Mouse (Mus musculus) kidney, postnatal 0 days (tissue): ENCODE results near the gene Nutm1. TPM values are rescaled to one million over a fixed set of nuclear protein-coding genes. Genes with fewer than 3 reads are reported as not detected.

Experiments used
- ATAC-seq: fragments of 200-750 bp; cut with Nextera tagmentation; replicated peaks from 2 replicates; pipeline ENCODE4 v1.8.0; 2017; ENCODE audit warnings: low read depth, moderate number of reproducible peaks, moderate TSS enrichment, moderate library complexity; ENCODE audit not compliant: low FRiP score
- DNase-seq: peaks from one replicate; pipeline ENCODE4 v3.0.0-alpha.2; 2016; ENCODE audit warnings: low spot score
- H3K27ac ChIP-seq: fragments of 300-500 bp; sonication (generic); 2 replicates; pipeline ENCODE4 v1.5.1; 2014; ENCODE audit warnings: mild to moderate bottlenecking
- H3K27me3 ChIP-seq: fragments of 300-500 bp; sonication (generic); 2 replicates; pipeline ENCODE4 v1.6.1; 2014; ENCODE audit warnings: low read length, mixed read lengths; ENCODE audit not compliant: insufficient read depth
- H3K36me3 ChIP-seq: fragments of 300-500 bp; sonication (generic); 2 replicates; pipeline ENCODE4 v1.6.1; 2014; ENCODE audit warnings: low read length, mixed read lengths; ENCODE audit not compliant: insufficient read depth
- H3K4me1 ChIP-seq: fragments of 300-500 bp; sonication (generic); replicated peaks from 2 replicates; pipeline ENCODE4 v1.6.1; 2014; ENCODE audit warnings: antibody characterized with exemption, low read length, mixed read lengths; ENCODE audit not compliant: insufficient read depth
- H3K4me2 ChIP-seq: fragments of 300-500 bp; sonication (generic); 2 replicates; pipeline ENCODE4 v1.6.1; 2014; ENCODE audit warnings: mild to moderate bottlenecking, low read length, moderate library complexity, mixed read lengths
- H3K4me3 ChIP-seq: fragments of 300-500 bp; sonication (generic); replicated peaks from 2 replicates; pipeline ENCODE4 v1.5.1; 2014; ENCODE audit warnings: low read depth, low read length
- H3K9ac ChIP-seq: fragments of 300-500 bp; sonication (generic); 2 replicates; pipeline ENCODE4 v1.6.1; 2014; ENCODE audit warnings: low read depth, low read length
- H3K9me3 ChIP-seq: fragments of 300-500 bp; sonication (generic); replicated peaks from 2 replicates; pipeline ENCODE4 v1.6.1; 2016; ENCODE audit warnings: low read length, inconsistent platforms, mixed read lengths
- CTCF ChIP-seq: IDR thresholded peaks from 2 replicates; pipeline ENCODE4 v1.5.1; 2016; ENCODE audit warnings: antibody characterized with exemption, low read depth, mild to moderate bottlenecking, moderate library complexity
- WGBS: fragments of 180-500 bp; shearing (Covaris S2); extraction: QIAGEN DNeasy Blood & Tissue Kit; methylation state at CpG from one replicate; pipeline ENCODE4 v1.1.7; 2014; 5-methylcytosine and 5-hydroxymethylcytosine counted together
- polyA plus RNA-seq: library from polyadenylated mRNA; unstranded; fragments of >200 nt; fragmentation: Nextera tagmentation; extraction: Ambion mirVana; gene quantifications from 2 replicates; pipeline ENCODE4 v1.2.1, GENCODE M21; 2015

The Nutm1 gene
- polyA plus RNA-seq, 1 experiment from 2014 or later: 0.05 TPM

GRCm38 (mm10) chr2:112247323-112247722 is 11.8 kb downstream of the Nutm1 start:
- no peak overlapping the region for H3K27ac ChIP-seq
- H3K4me2 ChIP-seq: no peak overlapping the region
- ATAC-seq (no peak), DNase-seq (no peak)
- H3K9ac ChIP-seq: no peak overlapping the region
- H3K4me3 ChIP-seq: no peak overlapping the region
- H3K9me3 ChIP-seq: no peaks in the 10 kb centered on the region
- no peaks in the 10 kb centered on the region for H3K27me3 ChIP-seq
- no peaks in the 10 kb centered on the region for H3K36me3 ChIP-seq
- 72% methylated on average over 10 of the region's 10 CpGs for WGBS
- no peaks in the 10 kb centered on the region for H3K4me1 ChIP-seq
- no peak for TF ChIP-seq CTCF

- TF ChIP-seq CTCF: no peak
- H3K9me3 ChIP-seq: no peaks in the 10 kb centered on the region
- no peaks in the 10 kb centered on the region for H3K36me3 ChIP-seq
- H3K27ac ChIP-seq: no peak overlapping the region
- no peak overlapping the region for H3K9ac ChIP-seq
- H3K27me3 ChIP-seq: no peaks in the 10 kb centered on the region
- WGBS: 88% methylated on average over 6 of the region's 6 CpGs
- DNase-seq: no peak
- H3K4me3 ChIP-seq: no peak overlapping the region
- ATAC-seq: peak; percentile 23
- no peaks in the 10 kb centered on the region for H3K4me1 ChIP-seq
- no peak overlapping the region for H3K4me2 ChIP-seq
Measured at GRCm38 (mm10) chr2:112246193-112246592, 12.9 kb downstream of the Nutm1 start.

- H3K9me3 ChIP-seq: no peaks in the 10 kb centered on the region
- no peak for DNase-seq
- no peak overlapping the region for H3K4me3 ChIP-seq
- H3K4me1 ChIP-seq: no peaks in the 10 kb centered on the region
- H3K27me3 ChIP-seq: no peaks in the 10 kb centered on the region
- 77% methylated on average over 5 of the region's 5 CpGs for WGBS
- H3K27ac ChIP-seq: no peak overlapping the region
- H3K9ac ChIP-seq: no peak overlapping the region
- no peak for ATAC-seq
- no peak overlapping the region for H3K4me2 ChIP-seq
- TF ChIP-seq CTCF: no peak
- no peaks in the 10 kb centered on the region for H3K36me3 ChIP-seq
Measured at GRCm38 (mm10) chr2:112245307-112245706, 13.8 kb downstream of the Nutm1 start.

DNA sequence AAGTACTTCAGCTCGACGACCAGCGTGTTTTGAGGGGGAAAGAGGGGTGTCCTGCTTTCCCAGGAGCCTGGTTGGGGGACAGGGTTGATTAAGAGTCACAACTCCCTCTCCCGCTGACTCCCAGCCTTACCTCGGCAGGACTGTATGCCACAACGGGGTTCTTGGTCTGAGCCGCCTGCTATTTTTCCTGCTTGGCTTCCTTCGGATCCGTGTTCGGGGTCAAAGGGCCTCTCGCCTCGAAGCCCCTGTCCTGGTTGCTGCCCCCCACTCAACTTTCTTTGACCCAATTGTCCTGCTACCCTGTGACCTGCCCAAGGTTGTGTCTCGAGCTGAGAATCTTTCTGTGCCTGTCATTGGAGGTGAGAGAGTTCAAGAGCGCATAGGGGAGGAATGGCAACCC is 17.3 kb downstream of the Nutm1 start:
- Histone ChIP-seq H3K36me3 (no peaks in the 10 kb centered on the region), H3K27me3 (no peaks in the 10 kb centered on the region), H3K27ac (no peak overlapping the region), H3K4me2 (no peak overlapping the region), H3K4me1 (peaks cover 3% of the 10 kb centered on the region; the same call in 1 of the 2 replicates), H3K4me3 (no peak overlapping the region), H3K9ac (no peak overlapping the region), H3K9me3 (no peaks in the 10 kb centered on the region)
- 62% methylated on average over 14 of the region's 14 CpGs for WGBS
- no peak for ATAC-seq
- no peak for TF ChIP-seq CTCF
- DNase-seq: no peak

GRCm38 (mm10) chr2:112239935-112240721 is 19.0 kb downstream of the Nutm1 start:
- Histone ChIP-seq H3K4me3 (peak overlapping the region; percentile 80), H3K4me1 (peaks cover 3% of the 10 kb centered on the region; the same call in 1 of the 2 replicates), H3K27ac (peak overlapping the region; percentile 90), H3K4me2 (peak overlapping the region; percentile 79), H3K27me3 (no peaks in the 10 kb centered on the region), H3K36me3 (no peaks in the 10 kb centered on the region), H3K9ac (peak overlapping the region; percentile 74), H3K9me3 (no peaks in the 10 kb centered on the region)
- peak; percentile 33 for DNase-seq
- ATAC-seq: peak; percentile 52
- TF ChIP-seq CTCF: peak; percentile 28
- WGBS: 0% methylated on average over 26 of the region's 28 CpGs

DNA sequence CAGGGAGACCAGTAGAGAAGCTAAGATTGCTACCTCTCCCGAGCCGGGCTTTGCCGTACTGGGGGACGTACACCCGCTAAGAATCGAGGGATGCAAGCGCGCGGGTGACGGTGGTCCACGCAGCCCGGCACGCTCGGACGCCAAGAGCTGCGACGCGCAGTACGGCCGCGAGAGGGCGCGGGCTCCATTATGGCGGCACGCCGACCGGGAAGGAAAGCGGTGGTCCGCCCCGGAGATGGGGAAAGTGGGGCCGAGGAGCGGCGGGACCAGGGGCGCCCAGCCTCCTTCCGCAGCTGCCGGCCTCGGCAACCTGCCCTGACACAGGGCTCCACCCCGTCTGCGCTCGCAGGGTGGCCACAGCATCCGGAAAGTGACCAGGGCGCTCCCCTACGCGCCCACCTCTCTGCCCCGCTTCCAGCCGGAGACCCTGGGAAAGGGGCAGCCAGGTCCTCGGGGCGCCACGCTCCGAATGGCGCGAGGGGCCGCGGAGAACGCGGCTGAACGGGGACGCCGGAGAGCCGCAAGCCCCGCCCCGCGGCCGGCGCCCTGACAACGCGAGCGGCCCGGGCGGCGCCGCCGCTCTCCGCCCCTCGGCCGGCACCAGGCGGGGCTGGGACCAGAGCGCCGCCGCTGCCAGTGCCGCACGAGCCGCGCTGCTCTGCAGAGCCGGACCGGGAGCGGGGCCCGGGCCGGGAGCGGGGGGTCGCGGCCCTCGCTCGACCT is 19.7 kb downstream of the Nutm1 start, which contains the start of gene Lpcat4:
Lpcat4 (plus strand) TSS at position 257 of the 723 bp plus-strand sequence.
- under 1% methylated on average over 82 of the region's 94 CpGs for WGBS
- ATAC-seq: peak; percentile 84
- Histone ChIP-seq H3K27ac (peak within 1 kb of the TSS; percentile 90), H3K9me3 (no peaks in the 10 kb centered on the region), H3K27me3 (no peaks in the 10 kb centered on the region), H3K9ac (peak within 1 kb of the TSS; percentile 74), H3K4me1 (peaks cover 3% of the 10 kb centered on the region; the same call in 1 of the 2 replicates), H3K4me3 (peak within 1 kb of the TSS; percentile 80), H3K4me2 (peak within 1 kb of the TSS; percentile 79), H3K36me3 (no peaks in the 10 kb centered on the region)
- TF ChIP-seq CTCF: peak; percentile 92
- DNase-seq: peak; percentile 86
